In genomic region chr19:57270711-57271110, GRCm38 (mm10) we compare ENCODE assay signal across 17 mouse cellular contexts. TPM values are rescaled to one million over a fixed set of nuclear protein-coding genes. Genes with fewer than 3 reads are reported as not detected.
DNase-seq lines count a peak whose midpoint lies in the region; ATAC-seq and TF ChIP-seq lines count a peak whose summit lies in the region.
"Had no signal": no experiment of that assay in that cellular context is flagged by ENCODE, and none has a peak within 500 bp of the region (broad histone marks: within the 10 kb centered on the region; RNA-seq: fewer than 3 reads in every experiment).

No protein-coding gene starts in this region.

- no peak for TF ChIP-seq CTCF in liver, postnatal 0 days (IDR thresholded peaks at IDR 0.05; ENCODE audit: low read depth)

- TF ChIP-seq EP300 in liver, postnatal 0 days (IDR thresholded peaks at IDR 0.05; ENCODE audit: low read depth), result no peak

- no peaks in the 10 kb centered on the region for H3K36me3 ChIP-seq in heart, embryonic 15.5 days
- no peaks in the 10 kb centered on the region for H3K36me3 ChIP-seq in liver, postnatal 0 days (replicated peaks; ENCODE audit: insufficient read depth, low read length)
- H3K36me3 ChIP-seq: embryonic facial prominence, embryonic 12.5 days; forebrain, embryonic 15.5 days; hindbrain, embryonic 15.5 days had no signal

- no peak overlapping the region for H3K9ac ChIP-seq in heart, embryonic 15.5 days
- H3K9ac ChIP-seq in liver, postnatal 0 days (replicated peaks), result no peak overlapping the region
- H3K9ac ChIP-seq: embryonic facial prominence, embryonic 12.5 days; forebrain, embryonic 15.5 days; hindbrain, embryonic 15.5 days had no signal

- H3K9me3 ChIP-seq in heart, embryonic 15.5 days (replicated peaks), result no peaks in the 10 kb centered on the region
- no peaks in the 10 kb centered on the region for H3K9me3 ChIP-seq in liver, postnatal 0 days (ENCODE audit: low read length)
- H3K9me3 ChIP-seq: embryonic facial prominence, embryonic 12.5 days; forebrain, embryonic 15.5 days; hindbrain, embryonic 15.5 days had no signal

- H3K4me3 ChIP-seq in heart, embryonic 15.5 days, result no peak overlapping the region
- no peak overlapping the region for H3K4me3 ChIP-seq in liver, postnatal 0 days (ENCODE audit: low read depth, low read length)
- H3K4me3 ChIP-seq: embryonic facial prominence, embryonic 12.5 days; forebrain, embryonic 15.5 days; hindbrain, embryonic 15.5 days had no signal

- DNase-seq in heart, adult 11 months, result peak; percentile 90
- DNase-seq in heart, adult 9 months (ENCODE audit: low spot score in 2 of 2), result no peak
- no peak for DNase-seq in heart, postnatal 4 days
- DNase-seq in liver, postnatal 0 days, result no peak
- DNase-seq in liver, result no peak
- no peak for DNase-seq in right cerebral cortex, postnatal 25 days
- DNase-seq: adrenal gland, postnatal 10 days; cerebellum, adult 11-12 months; cerebellum, adult 9-10 months; cerebellum, postnatal 25 days; gastrocnemius, postnatal 14 days had no signal

- H3K27me3 ChIP-seq in heart, embryonic 15.5 days, result no peaks in the 10 kb centered on the region
- no peaks in the 10 kb centered on the region for H3K27me3 ChIP-seq in liver, postnatal 0 days (ENCODE audit: insufficient read depth, low read length)
- H3K27me3 ChIP-seq: forebrain, embryonic 15.5 days; hindbrain, embryonic 15.5 days had no signal

- 67% methylated on average over 6 of the region's 6 CpGs for WGBS in heart, embryonic 15.5 days
- 55% methylated on average over 6 of the region's 6 CpGs for WGBS in liver, postnatal 0 days (ENCODE audit: insufficient replicate concordance)

- no peak overlapping the region for H3K4me2 ChIP-seq in heart, embryonic 15.5 days
- H3K4me2 ChIP-seq in liver, postnatal 0 days (ENCODE audit: low read depth, low read length), result no peak overlapping the region
- H3K4me2 ChIP-seq: embryonic facial prominence, embryonic 12.5 days; forebrain, embryonic 15.5 days; hindbrain, embryonic 15.5 days had no signal

- peak overlapping the region; percentile 90 for H3K27ac ChIP-seq in heart, embryonic 15.5 days
- peak overlapping the region; percentile 37; the same call in 1 of the 2 replicates for H3K27ac ChIP-seq in liver, postnatal 0 days (ENCODE audit: low read depth)
- H3K27ac ChIP-seq: embryonic facial prominence, embryonic 12.5 days; forebrain, embryonic 15.5 days; hindbrain, embryonic 15.5 days had no signal

- H3K4me1 ChIP-seq in heart, embryonic 15.5 days (replicated peaks), result peaks cover 75% of the 10 kb centered on the region
- peaks cover 34% of the 10 kb centered on the region for H3K4me1 ChIP-seq in liver, postnatal 0 days (ENCODE audit: insufficient read depth)

- ATAC-seq in heart, embryonic 15.5 days (replicated peaks; ENCODE audit: insufficient number of reproducible peaks, insufficient read depth, low FRiP score, low read depth), result no peak
- peak; percentile 26 for ATAC-seq in liver, postnatal 0 days
- ATAC-seq: forebrain, embryonic 15.5 days; intestine, embryonic 16.5 days had no signal

RNA-seq across cellular contexts. Expression of gene Ablim1, which starts 44.0 kb away (rescaled TPM):
- 56.2 and 63.8 TPM in 2 replicates for polyA plus RNA-seq in heart, embryonic 15.5 days (2015; fragmentation: Nextera tagmentation; extraction: Ambion mirVana)
- 100 to 1,000 TPM; 312 to 353 TPM for total RNA-seq in heart, postnatal 4 days (2021)
- 11.5 and 12.0 TPM in 2 replicates for polyA plus RNA-seq in liver, postnatal 0 days (2015; fragmentation: Nextera tagmentation; extraction: Ambion mirVana)
- total RNA-seq: MEL had no signal
